Mouse (Mus musculus): ENCODE measurements at regions not wholly inside any gene's neighbourhood (a gene's known extent, or its start where the extent isn't known, plus 50 kb on each side); places are given as distances from the start of the nearest gene placed in this dataset.

GRCm38 (mm10) chr3:14952951-14953350 lies 66.9 kb downstream of the Car2 start:
- TF ChIP-seq CTCF (IDR thresholded peaks at IDR 0.05; ENCODE audit: extremely low read depth, insufficient read length, insufficient replicate concordance, low read depth, low read length) (no peak), POLR2A (IDR thresholded peaks at IDR 0.05; ENCODE audit: low read depth, low read length) (no peak)

Measured in small intestine, adult 2 months (tissue).